Mouse (Mus musculus): ENCODE results near the gene Bnip3. TPM values are rescaled to one million over a fixed set of nuclear protein-coding genes. Genes with fewer than 3 reads are reported as not detected.

Gene Bnip3
- polyA plus RNA-seq (2012; ENCODE audit: low replicate concordance): 10.6 and 24.7 TPM in 2 replicates

GRCm38 (mm10) chr7:138909277-138910192, at the start of gene Bnip3:
Bnip3 (minus strand) TSS chr7:138909519.

GRCm38 (mm10) chr7:138940612-138941461, 31.5 kb upstream of the Bnip3 start, which contains the start of gene Jakmip3:
Jakmip3 (plus strand) TSS chr7:138940730.

DNA sequence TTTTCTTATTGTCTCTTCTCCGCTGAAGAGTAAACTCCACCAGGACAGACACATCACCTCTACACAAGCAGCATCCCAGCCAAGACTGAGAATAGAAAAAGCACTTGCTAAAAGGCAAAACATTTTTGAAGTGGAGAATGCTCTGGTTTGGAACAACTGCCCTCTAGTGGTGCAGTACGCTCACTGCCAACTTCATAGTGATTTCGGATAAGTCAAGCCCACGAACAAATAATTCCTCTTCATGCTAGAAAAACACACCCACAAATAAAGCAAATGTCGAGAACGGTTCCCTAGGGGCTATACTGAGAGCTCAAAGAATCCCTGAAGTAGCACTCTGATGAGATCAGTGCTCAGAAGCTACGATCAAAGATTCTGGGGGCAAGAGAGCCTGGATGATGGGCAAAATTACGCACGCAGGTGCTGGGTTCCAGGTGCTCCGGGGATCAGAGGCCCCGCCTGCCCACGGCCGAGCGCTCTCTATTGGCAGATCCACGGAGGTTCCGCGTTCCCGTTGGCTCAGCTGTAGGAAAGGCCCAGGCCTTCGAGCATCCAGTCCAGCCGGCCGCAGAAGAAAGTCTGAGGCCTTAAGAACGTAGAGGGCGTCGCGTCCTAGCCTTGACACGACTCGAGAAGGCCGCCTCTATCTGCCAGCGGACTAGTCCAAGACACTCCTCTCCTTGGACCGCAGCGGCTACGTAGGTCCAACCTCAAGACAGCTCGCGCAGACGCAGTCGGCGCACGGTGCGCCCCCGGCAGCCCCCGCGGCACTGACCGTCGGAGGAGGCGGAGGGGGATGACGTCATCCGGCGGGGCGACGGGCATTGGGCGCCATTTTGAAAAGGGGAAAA, 63.6 kb downstream of the Bnip3 start, which contains the start of the genes Ppp2r2d and Mapk1ip1:
TSS of gene Ppp2r2d (plus strand) at position 536 of the 848 bp plus-strand sequence.
TSS of gene Mapk1ip1 (minus strand) at position 730 of the 848 bp plus-strand sequence.

Other genes with a start within 250 kb of the Bnip3 start
- gene Ppp2r2d, start 63.4 kb downstream of the Bnip3 start, polyA plus RNA-seq (2012; ENCODE audit: low replicate concordance): 11.5 and 21.5 TPM in 2 replicates
- gene Mapk1ip1, start 63.2 kb downstream of the Bnip3 start, polyA plus RNA-seq (2012; ENCODE audit: low replicate concordance): 16.8 and 29.0 TPM in 2 replicates
- 0.03 TPM in 1 of 2 replicates, not detected in the other for gene Jakmip3, start 31.2 kb upstream of the Bnip3 start, polyA plus RNA-seq (2012; ENCODE audit: low replicate concordance)
- not detected in 2 replicates for gene Dpysl4, start 176.5 kb upstream of the Bnip3 start, polyA plus RNA-seq (2012; ENCODE audit: low replicate concordance)

Measured in hematopoietic multipotent progenitor cell, adult 10-12 weeks (in vitro differentiated cells).